Mouse (Mus musculus) stomach, embryonic 14.5 days (tissue): ENCODE results near the gene Trub2. TPM values are rescaled to one million over a fixed set of nuclear protein-coding genes. Genes with fewer than 3 reads are reported as not detected.
A peak's percentile ranks its signal among the peaks of the same experiment; 100 is the strongest.

Experiments
- ATAC-seq: fragments of 200-750 bp; cut with Nextera tagmentation; 2 replicates; pipeline ENCODE4 v1.8.0; 2017; ENCODE audit warnings: low read depth, moderate TSS enrichment; ENCODE audit not compliant: insufficient number of reproducible peaks, insufficient read depth, low FRiP score
- H3K27ac ChIP-seq: fragments of 300-500 bp; sonication (generic); 2 replicates; pipeline ENCODE4 v1.5.1; 2014; ENCODE audit warnings: mild to moderate bottlenecking, low read length, moderate library complexity, mixed read lengths
- H3K27me3 ChIP-seq: fragments of 300-500 bp; sonication (generic); 2 replicates; pipeline ENCODE4 v1.6.1; 2014; ENCODE audit warnings: low read length, control low read depth, mixed read lengths; ENCODE audit not compliant: control insufficient read depth, insufficient read depth
- H3K36me3 ChIP-seq: fragments of 300-500 bp; sonication (generic); 2 replicates; pipeline ENCODE4 v1.6.1; 2014; ENCODE audit warnings: mild to moderate bottlenecking, control low read depth, low read length, moderate library complexity, mixed read lengths; ENCODE audit not compliant: control insufficient read depth, insufficient read depth
- H3K4me1 ChIP-seq: fragments of 300-500 bp; sonication (generic); 2 replicates; pipeline ENCODE4 v1.6.1; 2014; ENCODE audit warnings: low read length, control low read depth, mixed read lengths; ENCODE audit not compliant: control insufficient read depth, insufficient read depth
- H3K4me2 ChIP-seq: fragments of 300-500 bp; sonication (generic); replicated peaks from 2 replicates; pipeline ENCODE4 v1.6.1; 2014; ENCODE audit warnings: low read depth, low read length, control low read depth
- H3K4me3 ChIP-seq: fragments of 300-500 bp; sonication (generic); 2 replicates; pipeline ENCODE4 v1.5.1; 2014; ENCODE audit warnings: low read depth, low read length, control low read depth
- H3K9ac ChIP-seq: fragments of 300-500 bp; sonication (generic); replicated peaks from 2 replicates; pipeline ENCODE4 v1.6.1; 2014; ENCODE audit warnings: low read depth, mild to moderate bottlenecking, control low read depth, low read length, moderate library complexity, mixed read lengths
- H3K9me3 ChIP-seq: fragments of 300-500 bp; sonication (generic); 2 replicates; pipeline ENCODE4 v1.6.1; 2016; ENCODE audit warnings: low read depth, low read length, control low read depth; ENCODE audit not compliant: control insufficient read depth
- WGBS: fragments of 180-500 bp; shearing (Covaris S2); extraction: QIAGEN DNeasy Blood & Tissue Kit; methylation state at CpG from one replicate; pipeline ENCODE4 v1.1.7; 2014; 5-methylcytosine and 5-hydroxymethylcytosine counted together
- polyA plus RNA-seq: library from polyadenylated mRNA; unstranded; fragments of >200 nt; fragmentation: Nextera tagmentation; extraction: Ambion mirVana; gene quantifications from 2 replicates; pipeline ENCODE4 v1.2.1, GENCODE M21; 2014

The Trub2 gene
- polyA plus RNA-seq, result 31.0 and 32.3 TPM in 2 replicates

GRCm38 (mm10) chr2:29787937-29788681 is at the start of gene Trub2:
Gene Trub2, minus strand, starts transcription at chr2:29788502.
- Histone ChIP-seq H3K9me3 (no peaks in the 10 kb centered on the region), H3K4me2 (peak within 1 kb of the TSS; percentile 78), H3K9ac (peak within 1 kb of the TSS; percentile 54), H3K36me3 (peaks cover 34% of the 10 kb centered on the region), H3K4me3 (peak within 1 kb of the TSS; percentile 64), H3K4me1 (peaks cover 11% of the 10 kb centered on the region; the same call in 1 of the 2 replicates), H3K27ac (peak within 1 kb of the TSS; percentile 56; the same call in 1 of the 2 replicates), H3K27me3 (no peaks in the 10 kb centered on the region)
- WGBS, result under 1% methylated on average over 45 of the region's 45 CpGs
- ATAC-seq, result peak; percentile 89

GRCm38 (mm10) chr2:29835391-29835899 is 47.1 kb upstream of the Trub2 start:
- Histone ChIP-seq H3K36me3 (peaks cover 12% of the 10 kb centered on the region), H3K4me2 (no peak overlapping the region), H3K4me3 (no peak overlapping the region), H3K27me3 (no peaks in the 10 kb centered on the region), H3K9me3 (no peaks in the 10 kb centered on the region), H3K9ac (no peak overlapping the region), H3K4me1 (no peaks in the 10 kb centered on the region), H3K27ac (no peak overlapping the region)
- WGBS, result 61% methylated on average over 2 of the region's 2 CpGs
- ATAC-seq, result no peak

GRCm38 (mm10) chr2:29833796-29834195 is 45.5 kb upstream of the Trub2 start:
- Histone ChIP-seq H3K4me3 (no peak overlapping the region), H3K9ac (no peak overlapping the region), H3K4me2 (no peak overlapping the region), H3K27me3 (no peaks in the 10 kb centered on the region), H3K9me3 (no peaks in the 10 kb centered on the region), H3K27ac (no peak overlapping the region), H3K36me3 (peaks cover 11% of the 10 kb centered on the region), H3K4me1 (no peaks in the 10 kb centered on the region)
- ATAC-seq, result no peak
- WGBS, result 97% methylated on average over 5 of the region's 5 CpGs

GRCm38 (mm10) chr2:29831106-29831505 is 42.8 kb upstream of the Trub2 start:
- Histone ChIP-seq H3K27me3 (no peaks in the 10 kb centered on the region), H3K4me1 (peaks cover 10% of the 10 kb centered on the region), H3K9ac (no peak overlapping the region), H3K9me3 (no peaks in the 10 kb centered on the region), H3K4me2 (no peak overlapping the region), H3K27ac (no peak overlapping the region), H3K36me3 (peaks cover 5% of the 10 kb centered on the region), H3K4me3 (no peak overlapping the region)
- 83% methylated on average over 4 of the region's 4 CpGs for WGBS
- no peak for ATAC-seq

GRCm38 (mm10) chr2:29827709-29828024 is 39.4 kb upstream of the Trub2 start:
- WGBS, result 4% methylated on average over 12 of the region's 12 CpGs

GRCm38 (mm10) chr2:29826926-29827708 is 38.8 kb upstream of the Trub2 start:
- no peaks in the 10 kb centered on the region; the same call in 1 of the 2 replicates for H3K36me3 ChIP-seq
- peak; percentile 96 for ATAC-seq
- H3K27me3 ChIP-seq, result no peaks in the 10 kb centered on the region
- WGBS, result 0% methylated on average over 48 of the region's 48 CpGs
- H3K9ac ChIP-seq, result peak overlapping the region; percentile 73
- peak overlapping the region; percentile 95 for H3K27ac ChIP-seq
- H3K4me2 ChIP-seq, result peak overlapping the region; percentile 83
- H3K4me3 ChIP-seq, result peak overlapping the region; percentile 73
- H3K9me3 ChIP-seq, result no peaks in the 10 kb centered on the region
- H3K4me1 ChIP-seq, result peaks cover 11% of the 10 kb centered on the region

More at GRCm38 (mm10) chr2:29827709-29828024, 39.4 kb upstream of the Trub2 start:
- Histone ChIP-seq H3K9ac (peak overlapping the region; percentile 69), H3K27ac (0 out of 2 replicates have a peak overlapping the region, but pooled peaks have one; percentile 52), H3K27me3 (no peaks in the 10 kb centered on the region), H3K36me3 (peaks cover 1% of the 10 kb centered on the region), H3K4me1 (peaks cover 11% of the 10 kb centered on the region), H3K4me3 (peak overlapping the region; percentile 73), H3K4me2 (peak overlapping the region; percentile 66), H3K9me3 (no peaks in the 10 kb centered on the region)
- no peak for ATAC-seq

- Histone ChIP-seq H3K4me3 (peak overlapping the region; percentile 73), H3K4me1 (peaks cover 11% of the 10 kb centered on the region), H3K4me2 (peak overlapping the region; percentile 83), H3K27ac (peak overlapping the region; percentile 95), H3K27me3 (no peaks in the 10 kb centered on the region), H3K9me3 (no peaks in the 10 kb centered on the region), H3K9ac (peak overlapping the region; percentile 73), H3K36me3 (no peaks in the 10 kb centered on the region; the same call in 1 of the 2 replicates)
- no peak for ATAC-seq
- whole genome bisulfite sequencing, result 7% methylated on average over 11 of the region's 11 CpGs
These were observed 38.1 kb upstream of the Trub2 start for GRCm38 (mm10) chr2:29826318-29826925.
